Mouse (Mus musculus) ovary, postnatal 14 days (tissue): ENCODE measurements at regions not wholly inside any gene's neighbourhood (a gene's known extent, or its start where the extent isn't known, plus 50 kb on each side); places are given as distances from the start of the nearest gene placed in this dataset.

Source experiments
- DNase-seq: peaks from one replicate; pipeline ENCODE4 v3.0.0; 2022; ENCODE audit warnings: low spot score

DNA sequence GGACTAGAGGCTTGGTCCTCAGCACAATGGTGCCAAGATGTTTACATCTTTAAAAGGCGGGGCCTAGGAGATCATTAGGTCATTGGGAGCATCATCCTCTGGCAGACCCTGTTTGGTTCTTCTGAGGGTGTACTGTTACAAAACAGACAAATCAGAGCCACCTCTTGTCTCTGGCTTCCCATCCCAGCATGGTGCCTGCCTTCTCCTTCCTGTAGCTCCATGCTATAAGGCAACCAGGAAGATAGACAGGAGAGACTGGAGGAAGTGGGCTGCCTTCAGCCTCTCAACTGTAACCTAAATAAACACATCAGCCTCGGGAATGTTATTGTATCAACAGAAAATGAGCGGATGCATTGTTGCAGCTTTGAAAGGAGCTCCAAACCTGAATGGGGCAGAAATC, 529.8 kb upstream of the Gm765 start:
- no peak for DNase-seq

DNA sequence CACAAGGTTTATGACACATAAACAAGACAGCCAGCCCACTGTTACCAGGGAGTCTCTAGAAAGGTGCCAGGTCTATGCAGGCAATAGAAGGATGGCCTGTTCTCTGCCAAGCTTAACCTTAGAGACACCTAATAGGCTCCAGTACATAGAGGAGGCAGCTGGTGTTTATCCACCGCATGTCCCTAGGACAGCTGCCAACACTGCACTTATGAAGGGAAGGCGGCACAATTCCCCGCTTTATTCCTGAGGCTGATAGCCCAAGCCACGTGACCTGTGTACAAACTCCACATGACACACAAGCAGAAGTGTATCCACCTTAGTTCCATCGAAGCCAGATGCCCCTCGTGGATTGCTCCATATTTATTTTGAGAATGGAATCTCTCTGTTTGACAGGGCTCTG, 527.2 kb upstream of the Gm765 start:
- DNase-seq = no peak

DNA sequence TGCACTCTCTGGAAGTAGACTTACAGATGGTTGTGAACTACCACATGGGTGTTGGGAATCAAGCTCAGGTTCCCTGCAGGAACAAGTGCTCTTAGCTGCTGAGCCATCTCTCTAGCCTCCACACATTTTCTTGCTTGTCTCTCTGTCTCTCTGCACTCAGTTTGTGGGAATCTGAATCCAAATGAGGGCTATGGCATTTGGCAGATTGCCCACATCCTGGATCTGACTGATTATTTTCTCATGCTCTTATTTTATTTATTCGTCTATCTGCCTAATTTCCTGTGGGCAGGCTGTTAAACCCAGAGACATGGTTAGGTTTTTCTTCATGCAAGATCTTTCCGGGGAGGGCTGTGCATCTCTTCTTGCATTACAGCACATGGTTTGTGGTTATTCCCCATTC, 521.8 kb upstream of the Gm765 start:
- no peak for DNase-seq

DNA sequence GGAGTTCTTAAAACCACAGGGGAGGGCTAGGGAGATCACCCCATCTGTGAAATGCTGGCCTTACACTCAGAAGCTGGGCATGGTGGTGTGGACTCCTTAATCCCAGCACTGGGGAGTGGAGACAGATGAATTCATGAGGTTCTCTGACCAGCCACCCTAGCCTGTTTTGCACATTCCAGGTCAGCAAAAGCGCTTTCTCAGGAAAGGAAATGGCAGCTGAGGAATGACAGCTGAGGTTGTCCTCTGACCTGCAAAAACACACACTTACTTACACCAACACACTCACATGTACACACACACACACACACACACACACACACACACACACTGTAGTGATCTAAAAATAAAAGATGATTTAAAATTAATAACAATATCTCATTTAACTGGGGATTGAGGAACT, 513.4 kb upstream of the Gm765 start:
- DNase-seq = no peak

DNA sequence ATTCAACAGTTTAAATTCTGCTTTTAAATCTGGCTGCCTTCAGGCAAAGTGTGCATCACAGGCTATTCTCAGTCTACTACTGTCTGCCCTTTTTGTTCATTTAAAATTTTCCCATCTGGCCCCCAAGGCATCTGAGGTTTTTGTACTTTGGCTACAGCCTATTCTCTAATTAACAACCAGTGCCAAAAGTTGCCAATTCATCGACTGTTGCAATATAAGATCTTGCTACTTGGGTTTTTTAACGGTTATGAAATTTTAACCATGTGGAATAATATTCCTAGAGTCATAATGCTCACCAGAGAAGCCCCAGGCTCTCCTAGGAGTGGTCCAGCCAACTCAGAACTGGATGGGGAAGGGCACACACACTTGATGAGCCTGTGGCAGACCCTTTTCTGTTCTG, 508.4 kb upstream of the Gm765 start:
- no peak for DNase-seq

DNA sequence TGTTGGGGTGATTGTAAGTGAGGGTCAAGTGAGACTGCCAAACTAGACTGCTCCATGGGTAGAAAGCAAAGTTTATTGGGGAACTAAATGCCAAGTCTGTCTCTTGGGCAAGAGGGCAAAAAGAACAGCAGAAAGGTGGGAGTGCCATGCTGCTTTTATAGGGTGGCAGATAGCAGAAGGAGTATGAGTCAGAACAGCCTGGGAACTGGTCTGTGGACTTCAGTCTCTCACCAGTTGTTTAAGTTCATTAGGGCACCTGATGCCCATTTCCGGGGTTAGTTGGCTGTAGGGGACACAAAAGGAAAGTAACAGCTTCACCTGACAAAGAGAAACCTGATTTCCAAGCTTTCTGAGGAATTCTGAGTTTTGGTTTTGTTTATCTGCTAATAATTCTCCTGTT, 506.3 kb upstream of the Gm765 start:
- no peak for DNase-seq

DNA sequence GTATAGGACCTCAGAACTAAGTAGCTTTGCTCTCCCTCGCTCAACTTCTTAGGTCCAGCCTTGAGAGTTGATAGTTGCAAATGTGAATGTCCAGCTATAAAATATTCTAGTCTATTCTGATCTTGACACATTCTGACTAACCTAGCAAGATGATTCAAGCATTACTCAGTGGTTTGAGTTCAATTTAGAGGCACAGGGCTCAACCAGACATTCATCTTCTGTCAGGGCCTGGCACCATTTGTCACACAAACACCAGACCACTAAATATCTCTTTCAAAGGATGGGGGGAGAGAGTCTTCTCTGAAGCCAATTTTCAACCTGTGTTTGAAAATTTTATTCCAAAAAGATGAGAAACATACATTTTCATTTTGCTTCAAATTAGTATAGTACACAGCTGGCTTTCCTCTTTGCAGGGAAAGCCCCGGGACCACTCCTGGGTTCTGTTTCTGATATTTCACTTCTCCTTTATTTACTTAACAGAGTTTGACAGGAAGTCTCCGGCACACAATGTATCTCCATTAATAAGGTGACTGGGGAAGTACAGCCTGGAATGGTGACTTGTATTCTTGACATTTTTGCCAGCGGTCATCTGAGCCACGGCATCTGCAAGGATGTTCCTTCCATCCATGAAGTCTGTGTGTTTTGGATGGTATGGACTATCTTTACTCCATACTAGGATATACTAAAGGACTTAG, 503.6 kb upstream of the Gm765 start:
- DNase-seq = no peak

DNA sequence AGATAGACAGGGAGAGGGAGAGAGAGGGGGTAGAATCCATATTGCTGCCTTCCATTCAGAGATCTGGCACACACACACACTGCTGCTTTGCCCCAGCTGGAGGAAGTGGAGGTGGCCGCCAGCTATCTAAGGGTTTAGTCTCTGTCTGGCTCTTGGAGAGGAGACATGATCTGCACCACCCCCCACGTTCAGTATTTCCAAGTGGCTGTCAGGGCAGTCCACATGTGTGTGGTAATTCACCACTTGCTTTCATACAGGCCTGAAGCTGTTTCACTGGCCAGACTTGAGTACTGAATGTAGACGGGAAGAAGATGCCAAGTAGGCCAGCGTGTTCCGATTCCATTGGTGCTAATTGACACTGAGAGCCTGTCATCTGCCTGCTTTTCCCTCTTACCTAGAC, 501.0 kb upstream of the Gm765 start:
- no peak for DNase-seq

DNA sequence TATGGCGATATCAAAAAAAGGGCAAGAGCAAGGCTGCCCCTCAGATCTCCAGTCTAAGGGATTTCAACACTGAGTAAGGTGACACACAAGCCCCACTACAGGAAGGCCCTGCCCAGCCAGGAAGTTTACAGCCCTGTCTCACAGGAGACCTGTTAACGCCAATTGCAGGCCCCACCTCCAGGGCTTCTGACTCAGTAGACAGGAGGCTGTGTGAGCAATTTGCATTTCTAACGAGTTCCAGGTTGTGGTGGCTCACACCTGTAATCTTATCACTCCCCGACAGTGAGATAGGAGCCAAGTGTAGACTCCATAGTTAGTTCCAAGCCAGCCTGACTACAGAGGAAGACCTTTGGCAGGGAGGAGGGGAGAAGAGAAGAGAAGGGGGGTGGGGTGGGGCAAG, 500.4 kb upstream of the Gm765 start:
- no peak for DNase-seq

DNA sequence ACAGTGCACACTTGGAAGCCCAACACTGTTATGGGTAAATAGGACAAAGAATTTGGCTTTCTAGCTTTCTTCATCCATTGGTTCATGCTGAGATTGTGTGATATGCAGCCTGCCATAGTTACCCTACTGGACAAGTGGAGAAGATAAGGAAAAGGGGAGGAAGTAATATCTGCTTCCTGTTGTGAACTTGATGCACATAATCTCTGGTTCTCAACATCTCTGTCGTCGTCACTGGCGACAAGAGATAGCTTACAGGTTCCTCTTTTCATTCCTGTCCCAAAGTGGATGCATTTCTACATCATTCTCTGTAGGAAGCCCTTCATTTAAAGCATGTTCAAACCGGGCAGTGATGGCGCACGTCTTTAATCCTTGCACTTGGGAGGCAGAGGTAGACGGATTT, 491.4 kb upstream of the Gm765 start:
- no peak for DNase-seq

DNA sequence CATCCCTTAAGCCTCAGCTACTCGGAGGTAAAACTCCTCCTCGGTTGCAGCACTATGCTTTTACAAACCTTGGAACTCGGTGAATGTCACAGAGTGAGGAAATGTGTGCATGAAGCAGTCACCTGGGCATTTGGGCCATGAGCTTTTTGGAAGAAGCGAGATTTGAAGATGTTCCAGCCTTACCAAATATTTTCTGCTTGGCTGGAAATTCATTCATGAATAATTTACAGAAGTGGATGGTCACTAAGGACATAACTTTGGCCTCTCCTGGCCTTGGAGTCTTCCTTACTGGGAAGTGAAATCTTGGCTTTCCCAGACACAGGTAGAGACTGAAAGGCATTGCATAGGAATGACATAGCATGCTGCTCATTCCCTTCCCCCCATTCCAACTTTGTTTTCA, 487.6 kb upstream of the Gm765 start:
- no peak for DNase-seq

DNA sequence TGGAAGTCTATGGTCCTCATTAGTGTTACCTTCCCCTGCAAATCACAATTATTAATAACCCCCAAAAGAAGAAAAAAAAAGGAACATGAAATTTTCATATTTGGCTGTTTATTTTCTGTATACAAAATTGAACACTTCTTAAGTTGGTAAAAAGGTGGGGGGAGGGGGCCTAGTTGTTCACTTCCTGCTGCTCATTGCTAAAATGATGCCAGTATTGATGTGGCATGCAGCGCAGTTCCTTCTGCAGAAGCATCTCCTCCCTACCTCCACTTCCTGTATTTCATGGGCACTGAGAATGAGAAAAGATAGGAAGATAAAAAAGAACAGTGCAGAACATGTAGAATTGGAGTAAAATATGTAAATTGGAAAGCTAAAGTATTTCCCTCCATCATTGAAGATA, 465.5 kb upstream of the Gm765 start:
- DNase-seq = no peak

DNA sequence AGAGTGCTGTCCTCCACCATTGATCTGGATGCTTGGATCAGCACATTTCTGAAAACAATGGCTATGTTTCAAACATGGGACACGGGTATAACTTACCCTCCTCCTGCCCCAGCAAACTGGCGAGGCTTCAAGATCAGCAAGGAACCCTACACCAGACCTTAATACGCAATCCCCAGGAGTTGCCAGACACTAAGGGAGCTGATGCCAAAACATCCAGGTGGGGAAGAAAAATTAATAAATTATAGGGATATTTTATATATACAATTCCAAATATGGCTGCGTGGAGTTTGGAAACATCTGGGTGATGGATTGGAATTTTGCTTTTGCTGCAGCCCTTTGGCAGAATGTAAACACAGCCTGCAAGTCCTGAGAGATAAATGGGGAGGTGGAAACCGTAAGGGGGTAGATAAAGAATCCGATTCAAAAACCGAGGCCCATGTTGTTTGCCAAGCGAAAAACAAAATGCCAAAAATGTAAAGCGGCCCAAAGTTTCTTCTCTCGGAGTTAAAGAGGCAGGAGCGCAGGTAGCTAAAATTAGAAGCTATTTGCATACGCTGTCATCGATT, 460.9 kb upstream of the Gm765 start:
- DNase-seq = no peak

DNA sequence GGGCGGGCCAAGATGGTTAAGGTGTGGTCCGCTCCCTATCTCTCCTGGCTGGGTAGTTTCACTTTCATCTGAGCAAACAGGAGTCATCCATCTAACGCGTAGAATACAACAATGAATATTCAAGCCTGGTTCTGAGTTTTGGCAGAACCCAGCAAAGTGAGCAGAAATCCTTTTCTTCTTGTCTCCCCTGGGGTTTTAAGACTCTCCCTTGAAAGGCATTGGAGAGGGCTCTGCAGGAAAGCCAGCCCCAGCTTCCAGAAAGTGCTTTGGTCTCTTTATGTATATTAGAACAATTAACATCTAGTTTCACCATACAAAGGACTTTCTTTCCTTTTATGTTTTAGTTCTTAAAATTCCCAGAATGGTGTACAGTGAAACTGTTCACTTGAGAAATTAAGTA, 458.5 kb upstream of the Gm765 start:
- DNase-seq = no peak

DNA sequence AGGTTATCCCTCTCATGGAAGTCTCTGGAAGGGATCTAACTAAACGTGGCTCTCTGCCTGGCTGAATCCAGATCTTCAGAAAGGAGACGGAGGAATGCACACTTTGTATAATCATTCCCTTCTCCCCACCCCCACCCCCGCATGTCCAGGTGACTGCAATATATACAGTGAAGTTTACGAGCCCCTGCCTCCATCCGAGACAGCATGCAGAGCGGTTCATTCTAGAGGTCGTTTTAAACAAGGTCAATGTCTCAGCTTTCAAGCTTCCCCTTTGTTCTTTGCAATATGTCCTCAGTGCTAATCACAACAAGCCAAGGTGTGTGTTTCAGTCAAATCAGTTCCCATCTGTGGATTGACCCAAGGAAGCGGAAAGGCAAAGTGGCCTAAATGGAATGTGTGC, 457.5 kb upstream of the Gm765 start:
- DNase-seq = no peak

DNA sequence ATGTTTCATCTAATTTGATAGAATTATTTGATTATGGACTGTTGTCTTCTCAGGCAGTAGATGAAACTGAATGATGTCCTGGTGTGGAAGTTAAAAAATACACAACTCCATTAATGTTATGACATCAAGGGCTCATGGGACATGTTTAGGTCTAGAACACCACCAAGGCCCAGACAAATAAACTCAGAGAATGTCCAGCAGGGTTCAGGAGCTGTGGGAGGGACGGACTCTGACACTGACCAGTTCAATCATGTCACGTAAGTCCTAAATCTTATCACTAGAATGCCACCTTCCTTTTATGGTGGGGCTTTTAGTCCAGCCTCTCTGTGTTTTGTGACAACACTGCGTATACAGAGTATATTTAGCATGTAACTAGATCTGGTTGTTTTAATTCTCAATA, 455.2 kb upstream of the Gm765 start:
- DNase-seq = no peak

DNA sequence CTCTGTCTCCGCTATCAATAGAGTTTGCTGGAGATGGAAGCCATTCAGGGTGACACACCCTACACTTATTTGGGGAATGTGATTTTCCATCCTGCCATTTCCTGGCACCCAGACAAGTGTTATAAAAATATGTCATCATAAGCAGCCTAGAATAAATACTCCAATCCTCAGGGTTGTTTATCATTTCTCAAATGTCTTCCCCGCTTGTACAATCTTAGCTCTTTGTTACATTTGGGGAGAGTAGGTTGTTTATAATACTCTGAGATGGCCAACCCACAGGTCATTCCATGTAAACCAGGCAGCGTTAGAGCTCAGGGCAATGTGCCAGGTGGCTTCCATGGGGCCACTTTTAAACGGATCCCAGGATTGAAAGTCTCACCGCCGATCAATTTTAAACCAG, 454.8 kb upstream of the Gm765 start:
- DNase-seq = no peak

DNA sequence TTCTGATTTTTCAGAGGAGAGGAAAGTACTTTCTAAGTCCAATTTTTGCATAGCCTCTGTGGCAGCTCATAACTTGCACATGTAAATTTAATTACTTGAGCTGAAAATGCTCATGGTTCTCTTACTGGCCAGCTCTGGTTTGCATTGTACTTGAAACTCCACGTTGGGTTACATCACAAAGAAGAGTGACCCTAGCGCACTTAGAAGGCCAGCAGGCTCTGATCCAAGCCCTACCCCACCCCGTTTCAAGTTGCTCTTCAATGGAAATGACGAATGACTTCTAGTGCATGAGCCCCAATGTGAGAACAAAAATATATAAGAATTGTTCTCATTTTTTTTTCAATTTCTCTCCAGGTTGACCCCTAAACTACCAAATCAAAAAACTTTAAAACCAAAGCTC, 454.1 kb upstream of the Gm765 start:
- no peak for DNase-seq

DNA sequence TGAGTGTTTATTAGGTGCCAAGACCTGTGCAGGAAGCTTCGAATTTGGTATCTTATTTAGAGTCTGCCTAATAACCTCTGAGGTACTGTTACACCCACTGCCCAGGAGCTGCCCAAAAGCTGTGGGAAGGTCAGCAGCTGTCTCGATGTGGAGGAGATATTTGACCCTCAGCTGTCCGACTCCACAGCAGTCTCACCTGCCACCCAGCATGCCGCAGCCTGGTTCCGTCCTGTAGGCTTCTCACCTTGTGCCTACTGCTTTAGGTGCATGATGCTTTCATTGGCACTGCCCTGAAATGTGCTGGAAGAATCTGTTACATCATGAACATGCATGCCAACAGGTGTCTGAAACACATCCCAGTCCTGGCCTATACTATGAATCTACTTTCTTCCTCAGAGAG, 444.9 kb upstream of the Gm765 start:
- DNase-seq = no peak

DNA sequence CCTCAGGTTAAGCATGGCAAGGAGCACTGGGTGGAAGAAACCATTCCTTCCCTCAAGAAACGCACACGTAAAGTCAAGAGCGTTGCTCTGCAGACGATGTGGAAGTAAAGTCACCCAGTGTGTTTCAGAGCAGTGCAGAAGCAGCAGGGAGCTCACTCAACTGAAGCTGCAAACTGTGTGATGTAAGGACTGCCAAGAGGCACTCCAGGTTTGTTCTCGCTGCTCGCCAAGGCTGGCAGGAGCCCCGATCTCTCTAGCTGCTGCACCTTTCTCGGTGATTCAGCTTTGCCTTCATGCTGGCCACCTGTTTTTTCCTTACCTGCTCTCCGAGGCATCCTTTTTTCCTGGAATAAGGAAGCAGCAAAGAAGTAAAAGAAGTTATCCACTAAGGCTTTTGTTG, 439.5 kb upstream of the Gm765 start:
- no peak for DNase-seq

DNA sequence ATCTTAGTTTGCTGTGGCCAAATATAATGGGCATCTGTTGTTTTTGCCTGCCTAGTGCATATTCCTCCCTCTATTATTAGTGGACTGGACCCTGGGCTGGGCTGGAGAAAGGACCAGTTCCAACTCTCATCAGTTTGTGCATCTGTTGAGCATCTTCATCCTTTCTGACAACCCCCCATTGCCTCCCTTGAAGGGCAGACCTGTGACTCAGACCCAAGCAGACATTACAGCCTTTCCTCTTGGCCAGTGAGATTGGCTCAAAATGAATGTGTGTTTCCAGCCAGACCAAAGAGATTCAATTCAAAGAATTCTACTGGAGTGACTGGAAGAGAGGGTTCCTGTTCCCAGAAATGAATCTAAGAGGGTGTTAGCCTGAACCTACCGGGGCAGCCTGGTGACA, 433.2 kb upstream of the Gm765 start:
- no peak for DNase-seq

DNA sequence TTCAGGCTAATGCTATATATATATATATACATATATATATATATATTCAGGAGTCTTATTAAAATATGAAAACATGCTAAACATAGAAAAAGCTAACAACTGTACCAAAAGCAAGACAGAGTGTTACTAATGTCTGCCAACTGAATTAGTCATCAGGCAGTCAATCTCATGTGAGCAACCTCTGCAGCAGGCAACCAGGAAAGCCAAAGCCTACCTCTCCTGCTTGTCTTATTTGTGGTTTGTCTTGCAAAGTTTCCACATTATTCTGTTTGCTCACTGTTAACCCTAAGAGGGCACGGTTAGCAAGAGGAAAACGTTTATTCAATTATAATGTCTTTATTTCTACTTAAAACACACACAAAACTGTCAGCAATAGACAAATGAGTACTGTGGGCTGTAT, 427.4 kb upstream of the Gm765 start:
- no peak for DNase-seq

DNA sequence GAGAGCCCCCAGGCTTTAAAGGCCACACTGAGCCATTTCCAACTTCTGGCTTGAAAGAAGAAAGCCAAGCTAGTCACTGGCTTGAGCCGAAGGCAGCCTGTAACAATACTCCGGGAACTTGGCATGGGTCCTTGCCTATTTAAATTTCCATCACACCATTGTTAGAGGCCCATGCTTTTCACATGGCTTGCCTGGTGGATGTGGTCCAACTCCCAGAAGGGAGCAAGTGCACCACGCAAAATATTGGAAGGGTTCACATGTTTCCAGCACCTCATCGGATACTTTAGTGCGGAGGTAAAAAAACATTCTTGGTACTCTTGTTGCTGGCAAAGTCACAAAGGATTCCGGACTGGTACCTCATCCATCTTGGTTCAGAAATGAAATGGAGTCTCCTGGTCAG, 426.8 kb upstream of the Gm765 start:
- no peak for DNase-seq

DNA sequence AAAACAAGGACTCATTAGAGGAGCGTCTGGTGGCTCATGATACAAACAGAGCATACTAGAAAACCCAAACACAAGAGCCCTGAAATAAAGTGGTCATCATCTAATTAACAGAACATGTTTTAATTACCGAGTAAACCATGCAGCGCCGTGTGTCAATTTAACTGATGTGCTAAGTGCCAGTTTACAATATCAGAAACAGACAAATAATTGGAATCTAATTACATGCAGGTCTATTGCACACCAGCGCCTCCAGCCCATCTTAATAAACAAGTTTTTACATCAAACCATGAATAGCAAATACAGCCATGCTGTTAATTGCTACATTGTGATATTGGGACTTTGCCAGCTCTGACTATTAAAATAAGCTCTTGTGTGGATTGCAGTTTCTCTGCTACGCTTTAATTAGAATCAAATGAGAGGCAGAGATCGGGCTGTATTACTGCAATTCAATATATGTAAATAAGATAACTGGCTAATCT, 425.3 kb upstream of the Gm765 start:
- no peak for DNase-seq
